Mouse (Mus musculus): ENCODE data around the gene Gpr61. TPM values are rescaled to one million over a fixed set of nuclear protein-coding genes. Genes with fewer than 3 reads are reported as not detected.
A peak's percentile ranks its signal among the peaks of the same experiment; 100 is the strongest.

The Gpr61 gene
- 10 to 100 TPM; 18.1 to 19.1 TPM for total RNA-seq (2021)

- intact Hi-C loops (cut with DNase I), result no loop called here
- peak; percentile 71 to 75 for DNase-seq (ENCODE audit: low spot score in 2 of 2)
Observed at GRCm38 (mm10) chr3:108154656-108155055, at the start of gene Gpr61. TSS of gene Gpr61 (minus strand) at chr3:108154882.

- no peak for DNase-seq (ENCODE audit: low spot score in 2 of 2)
- intact Hi-C loops (cut with DNase I), result loop anchor here (1.0 kb wide), 1 partner anchor 41 kb away; no protein-coding TSS in a partner anchor
Observed at GRCm38 (mm10) chr3:108204470-108204869, 49.8 kb upstream of the Gpr61 start.

- intact Hi-C loops (cut with DNase I), result loop anchor here (1.0 kb wide), 1 partner anchor 40 kb away; no protein-coding TSS in a partner anchor
- peak; percentile 74 to 79 for DNase-seq (ENCODE audit: low spot score in 2 of 2)
Observed at GRCm38 (mm10) chr3:108203621-108204325, 49.1 kb upstream of the Gpr61 start.

- intact Hi-C loops (cut with DNase I), result no loop called here
- peak in 1 of 2 experiments; percentile 7 for DNase-seq (ENCODE audit: low spot score in 2 of 2)
Observed at GRCm38 (mm10) chr3:108203212-108203611, 48.5 kb upstream of the Gpr61 start.

GRCm38 (mm10) chr3:108202506-108202905 is 47.8 kb upstream of the Gpr61 start:
- DNase-seq (ENCODE audit: low spot score in 2 of 2), result peak in 1 of 2 experiments; percentile 5
- intact Hi-C loops (cut with DNase I), result no loop called here

GRCm38 (mm10) chr3:108200329-108201323 is 45.9 kb upstream of the Gpr61 start, which contains the start of gene Cyb561d1:
TSS of gene Cyb561d1 (minus strand) at chr3:108201212.
- intact Hi-C loops (cut with DNase I), result no loop called here
- DNase-seq (ENCODE audit: low spot score in 2 of 2), result peak; percentile 89 to 90

GRCm38 (mm10) chr3:108199231-108199630 is 44.5 kb upstream of the Gpr61 start:
- no peak for DNase-seq (ENCODE audit: low spot score in 2 of 2)
- intact Hi-C loops (cut with DNase I), result no loop called here

- intact Hi-C loops (cut with DNase I), result no loop called here
- peak; percentile 83 to 87 for DNase-seq (ENCODE audit: low spot score in 2 of 2)
Observed at GRCm38 (mm10) chr3:108197066-108197497, 42.4 kb upstream of the Gpr61 start.

GRCm38 (mm10) chr3:108195941-108196590 is 41.4 kb upstream of the Gpr61 start:
- intact Hi-C loops (cut with DNase I), result no loop called here
- DNase-seq (ENCODE audit: low spot score in 2 of 2), result peak; percentile 44 to 57

- no peak for DNase-seq (ENCODE audit: low spot score in 2 of 2)
- intact Hi-C loops (cut with DNase I), result no loop called here
Observed at GRCm38 (mm10) chr3:108195287-108195686, 40.6 kb upstream of the Gpr61 start.

- DNase-seq (ENCODE audit: low spot score in 2 of 2), result peak in 1 of 2 experiments; percentile 13
Observed at GRCm38 (mm10) chr3:108193686-108194085, 39.0 kb upstream of the Gpr61 start.

GRCm38 (mm10) chr3:108189897-108190296 is 35.2 kb upstream of the Gpr61 start:
- intact Hi-C loops (cut with DNase I), result no loop called here
- DNase-seq (ENCODE audit: low spot score in 2 of 2), result peak in 1 of 2 experiments; percentile 10

More at GRCm38 (mm10) chr3:108193686-108194085, 39.0 kb upstream of the Gpr61 start:
- intact Hi-C loops (cut with DNase I), result no loop called here

GRCm38 (mm10) chr3:108188716-108189490 is 34.2 kb upstream of the Gpr61 start:
- DNase-seq (ENCODE audit: low spot score in 2 of 2), result peak in 1 of 2 experiments; percentile 4
- intact Hi-C loops (cut with DNase I), result no loop called here

- intact Hi-C loops (cut with DNase I), result no loop called here
- DNase-seq (ENCODE audit: low spot score in 2 of 2), result peak in 1 of 2 experiments; percentile 17
Observed at GRCm38 (mm10) chr3:108187111-108187795, 32.6 kb upstream of the Gpr61 start.

GRCm38 (mm10) chr3:108186098-108187047 is 31.7 kb upstream of the Gpr61 start, which contains the start of gene Amigo1:
TSS of gene Amigo1 (plus strand) at chr3:108186335.
- peak; percentile 72 to 79 for DNase-seq (ENCODE audit: low spot score in 2 of 2)
- intact Hi-C loops (cut with DNase I), result no loop called here

GRCm38 (mm10) chr3:108185460-108186097 is 30.9 kb upstream of the Gpr61 start:
- intact Hi-C loops (cut with DNase I), result no loop called here
- no peak for DNase-seq (ENCODE audit: low spot score in 2 of 2)

- intact Hi-C loops (cut with DNase I), result no loop called here
- no peak for DNase-seq (ENCODE audit: low spot score in 2 of 2)
Observed at GRCm38 (mm10) chr3:108184742-108185141, 30.1 kb upstream of the Gpr61 start.

Measured in left cerebral cortex, postnatal 36 days (tissue).